Mouse (Mus musculus) ES-E14 (cell line): Measurements from ENCODE around the gene Wasf2. TPM values are rescaled to one million over a fixed set of nuclear protein-coding genes. Genes with fewer than 3 reads are reported as not detected.

Experiments
- DNase-seq: peaks from one replicate; pipeline ENCODE4 v3.0.0-alpha.2; 2013; ENCODE audit warnings: low read depth, low spot score
- H3K27ac ChIP-seq: 2 replicates; pipeline ENCODE4 v1.5.1; 2012; ENCODE audit warnings: low read depth, mild to moderate bottlenecking, low read length, moderate library complexity, mixed read lengths; ENCODE audit not compliant: poor library complexity, insufficient read depth, severe bottlenecking
- H3K36me3 ChIP-seq: 2 replicates; pipeline ENCODE4 v1.6.1; 2012; ENCODE audit warnings: mild to moderate bottlenecking, low read length, moderate library complexity, mixed read lengths; ENCODE audit not compliant: control insufficient read depth, poor library complexity, insufficient read depth, severe bottlenecking
- H3K4me1 ChIP-seq, 2 experiments: fragments of 150-350 bp in 1 of 2; sonication (generic) in 1 of 2; 2 replicates each; pipeline ENCODE4 v1.6.1; 2012; ENCODE audit warnings: low read length in 2 of 2, mild to moderate bottlenecking in 1 of 2, mixed read lengths in 1 of 2; ENCODE audit not compliant: control insufficient read depth in 2 of 2, insufficient read depth in 2 of 2, poor library complexity in 1 of 2
- H3K4me3 ChIP-seq, 2 experiments: fragments of 150-350 bp in 1 of 2; sonication (generic) in 1 of 2; 2 replicates each; pipeline ENCODE4 v1.5.1; 2012; ENCODE audit warnings: low read length in 2 of 2, low read depth in 1 of 2, mild to moderate bottlenecking in 1 of 2, mixed read lengths in 1 of 2; ENCODE audit not compliant: insufficient read depth in 1 of 2, poor library complexity in 1 of 2, severe bottlenecking in 1 of 2
- H3K9ac ChIP-seq: 2 replicates; pipeline ENCODE4 v1.6.1; 2012; ENCODE audit warnings: low read depth, mild to moderate bottlenecking, low read length, mixed read lengths; ENCODE audit not compliant: poor library complexity, insufficient read depth, severe bottlenecking
- H3K9me3 ChIP-seq: fragments of 150-350 bp; sonication (generic); 2 replicates; pipeline ENCODE4 v1.6.1; 2012; ENCODE audit warnings: low read depth, mild to moderate bottlenecking, low read length; ENCODE audit not compliant: control insufficient read depth, insufficient read depth
- CHD2 ChIP-seq: IDR thresholded peaks from 2 replicates; pipeline ENCODE4 v1.6.1; 2014; ENCODE audit warnings: mild to moderate bottlenecking, low read depth, low read length, inconsistent platforms
- HCFC1 ChIP-seq: IDR thresholded peaks from 2 replicates; pipeline ENCODE4 v1.6.1; 2012; ENCODE audit warnings: low read length, inconsistent platforms, borderline replicate concordance; ENCODE audit not compliant: insufficient read depth
- MAFK ChIP-seq: IDR thresholded peaks from 2 replicates; pipeline ENCODE4 v1.6.1; 2014; ENCODE audit warnings: mild to moderate bottlenecking, low read depth, low read length, inconsistent platforms; ENCODE audit not compliant: insufficient read depth
- ZC3H11A ChIP-seq: IDR thresholded peaks from 2 replicates; pipeline ENCODE4 v1.6.1; 2012; ENCODE audit warnings: low read depth, mild to moderate bottlenecking, inconsistent platforms, low read length, borderline replicate concordance
- ZNF384 ChIP-seq: IDR thresholded peaks from 2 replicates; pipeline ENCODE4 v1.6.1; 2012; ENCODE audit warnings: low read depth, low read length, inconsistent platforms
- in situ Hi-C, 2 experiments: fragments of 600-800 bp; cut with MboI; formaldehyde crosslinking; loops; one replicate each; pipeline ENCODE4 v1.15.1; 2025; ENCODE audit warnings: low sequenced_read_pairs in 2 of 2, inconsistent platforms in 1 of 2; ENCODE audit not compliant: unreplicated experiment in 2 of 2
- total RNA-seq: library from RNA; depleted of rRNA; stranded (reverse); fragments of 300-350 nt; gene quantifications from 2 replicates; pipeline ENCODE4 v1.2.3, GENCODE M21; 2012

Wasf2 gene
- total RNA-seq, 1 experiment = 32.3 TPM

GRCm38 (mm10) chr4:133170056-133170524 is 39.8 kb downstream of the Wasf2 start:
- Histone ChIP-seq H3K36me3 (no peaks in the 10 kb centered on the region), H3K9ac (no peak overlapping the region), H3K9me3 (no peaks in the 10 kb centered on the region), H3K27ac (no peak overlapping the region; the same call in 1 of the 2 replicates), H3K4me3 (no peak overlapping the region), H3K4me1 (peaks cover 4 to 16% of the 10 kb centered on the region in 2 experiments; a peak in 3 of 4 replicates)
- DNase-seq = no peak
- in situ Hi-C loops = no loop called here
- TF ChIP-seq CHD2 (no peak), ZNF384 (no peak), ZC3H11A (no peak), HCFC1 (no peak), MAFK (no peak)

GRCm38 (mm10) chr4:133170616-133171015 is 40.3 kb downstream of the Wasf2 start:
- Histone ChIP-seq H3K9me3 (no peaks in the 10 kb centered on the region), H3K4me1 (peaks cover 4 to 14% of the 10 kb centered on the region in 2 experiments; a peak in 3 of 4 replicates), H3K4me3 (no peak overlapping the region), H3K27ac (no peak overlapping the region), H3K36me3 (no peaks in the 10 kb centered on the region), H3K9ac (no peak overlapping the region)
- TF ChIP-seq ZNF384 = no peak
- no peak for TF ChIP-seq CHD2
- TF ChIP-seq HCFC1 = no peak
- TF ChIP-seq ZC3H11A = no peak
- TF ChIP-seq MAFK = no peak
- in situ Hi-C loops = no loop called here
- no peak for DNase-seq

GRCm38 (mm10) chr4:133172451-133172850 is 42.1 kb downstream of the Wasf2 start:
- Histone ChIP-seq H3K27ac (no peak overlapping the region), H3K9ac (no peak overlapping the region), H3K9me3 (no peaks in the 10 kb centered on the region), H3K36me3 (peaks cover 8% of the 10 kb centered on the region; the same call in 1 of the 2 replicates), H3K4me1 (peaks cover 3 to 7% of the 10 kb centered on the region in 2 experiments; a peak in 3 of 4 replicates), H3K4me3 (no peak overlapping the region)
- TF ChIP-seq ZNF384 (no peak), HCFC1 (no peak), ZC3H11A (no peak), MAFK (no peak), CHD2 (no peak)
- no peak for DNase-seq
- in situ Hi-C loops = no loop called here

GRCm38 (mm10) chr4:133174361-133174760 is 44.1 kb downstream of the Wasf2 start:
- Histone ChIP-seq H3K9me3 (no peaks in the 10 kb centered on the region), H3K4me3 (no peak overlapping the region), H3K36me3 (peaks cover 15% of the 10 kb centered on the region; the same call in 1 of the 2 replicates), H3K9ac (no peak overlapping the region), H3K4me1 (peaks cover 3 to 7% of the 10 kb centered on the region in 2 experiments; a peak in 3 of 4 replicates), H3K27ac (no peak overlapping the region)
- in situ Hi-C loops = no loop called here
- no peak for DNase-seq
- TF ChIP-seq CHD2 (no peak), ZC3H11A (no peak), HCFC1 (no peak), ZNF384 (no peak), MAFK (no peak)

- in situ Hi-C loops = no loop called here
- Histone ChIP-seq H3K9ac (no peak overlapping the region), H3K4me3 (no peak overlapping the region), H3K4me1 (peaks cover 0 to 2% of the 10 kb centered on the region in 2 experiments; a peak in 2 of 4 replicates), H3K27ac (no peak overlapping the region), H3K9me3 (no peaks in the 10 kb centered on the region), H3K36me3 (peaks cover 17% of the 10 kb centered on the region; the same call in 1 of the 2 replicates)
- no peak for TF ChIP-seq HCFC1
- no peak for TF ChIP-seq ZC3H11A
- no peak for TF ChIP-seq MAFK
- no peak for DNase-seq
Measured at GRCm38 (mm10) chr4:133175274-133175673, 45.0 kb downstream of the Wasf2 start.
